Mouse (Mus musculus) urinary bladder, postnatal 14 days (tissue): ENCODE measurements around the gene Ap2s1.
"Not testable (repeated sequence)": the region's sequence is repeated elsewhere in the genome, so short reads cannot be mapped to it uniquely, and the experiment has no call there.

Experiments
- DNase-seq: peaks from one replicate; pipeline ENCODE4 v3.0.0; 2021; ENCODE audit warnings: low spot score

Gene Ap2s1

DNA sequence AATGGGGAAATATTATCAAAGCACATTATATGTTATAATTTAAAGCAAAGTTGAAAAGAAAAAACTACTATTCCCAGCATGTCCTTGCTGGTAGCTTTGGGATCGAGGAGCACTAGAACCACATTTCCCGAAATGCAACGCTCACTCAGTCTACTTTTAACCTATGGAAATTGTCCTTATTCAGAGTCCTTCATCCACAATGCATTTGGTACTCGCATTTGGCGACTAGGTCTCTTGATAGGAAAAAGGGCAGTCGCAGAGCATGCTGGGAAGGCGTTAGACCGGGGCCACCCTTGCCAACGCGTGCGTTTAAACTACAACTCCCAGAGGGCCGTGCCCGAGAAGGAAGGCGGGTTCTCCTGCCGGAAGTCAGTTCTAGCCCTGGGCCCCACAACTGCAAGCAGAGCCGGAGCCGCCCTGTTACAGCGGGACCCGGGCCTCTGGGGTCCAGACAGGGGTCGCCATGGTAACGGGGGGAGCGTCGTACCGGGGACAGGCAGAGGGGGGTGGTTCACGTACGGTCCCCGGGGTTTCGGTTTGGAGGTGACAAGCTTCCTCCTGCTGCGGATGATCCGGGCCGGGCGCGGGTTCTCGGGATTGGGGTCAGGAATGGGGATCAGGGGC lies at the start of gene Ap2s1:
TSS of gene Ap2s1 (plus strand) at position 338 of the 624 bp plus-strand sequence.
- peak; percentile 97 for DNase-seq

GRCm38 (mm10) chr7:16689196-16689595 lies 49.0 kb upstream of the Ap2s1 start:
- no peak for DNase-seq

- peak; percentile 26 for DNase-seq
Observed at GRCm38 (mm10) chr7:16695025-16695424, 43.2 kb upstream of the Ap2s1 start.

DNA sequence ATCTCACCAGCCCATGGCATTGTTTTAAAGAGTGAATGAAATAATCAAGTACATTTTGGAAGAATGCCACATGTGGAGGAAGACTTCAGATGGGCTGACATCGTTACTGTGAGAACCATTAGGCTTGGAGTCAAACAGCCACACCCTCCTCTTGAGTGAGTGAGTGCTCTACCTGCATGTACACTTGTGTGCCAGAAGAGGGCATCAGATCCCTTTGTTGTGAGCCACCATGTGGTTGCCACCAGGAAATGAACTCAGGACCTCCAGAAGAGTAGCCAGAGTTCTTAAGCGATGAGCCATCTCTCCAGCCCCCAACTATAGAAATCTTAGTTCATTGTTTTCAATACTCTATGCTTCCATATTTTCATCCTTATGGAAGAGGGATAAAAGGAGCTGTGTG lies 39.2 kb upstream of the Ap2s1 start:
- no peak for DNase-seq

DNA sequence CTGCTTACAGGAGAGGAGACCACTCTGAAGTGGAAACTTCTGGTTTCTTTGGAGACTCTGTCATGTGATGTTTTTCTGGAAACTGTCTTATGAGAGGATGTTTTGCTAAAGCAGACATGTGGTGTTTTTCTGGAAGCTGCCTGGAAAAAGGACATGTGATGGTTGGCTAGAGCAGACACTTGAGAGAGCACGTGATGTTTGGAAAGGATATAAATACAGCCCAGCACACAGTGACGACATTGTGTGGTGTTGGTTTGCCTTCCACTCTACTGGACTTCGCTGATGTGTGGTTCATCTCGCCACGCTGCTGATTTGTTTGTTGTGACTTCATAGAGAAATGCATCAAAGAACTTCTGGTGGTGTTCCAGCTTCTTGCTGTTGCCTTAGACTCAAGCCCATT lies 37.6 kb upstream of the Ap2s1 start:
- no peak for DNase-seq

GRCm38 (mm10) chr7:16706385-16706784 lies 31.8 kb upstream of the Ap2s1 start:
- DNase-seq: no peak

GRCm38 (mm10) chr7:16708244-16708643 lies 30.0 kb upstream of the Ap2s1 start:
- no peak for DNase-seq

- DNase-seq: no peak
Observed at GRCm38 (mm10) chr7:16710604-16711003, 27.6 kb upstream of the Ap2s1 start.

- DNase-seq: no peak
Observed at GRCm38 (mm10) chr7:16712633-16713415, 25.4 kb upstream of the Ap2s1 start.

- DNase-seq: not testable (repeated sequence)
Observed at GRCm38 (mm10) chr7:16716456-16717152, 21.6 kb upstream of the Ap2s1 start.

DNA sequence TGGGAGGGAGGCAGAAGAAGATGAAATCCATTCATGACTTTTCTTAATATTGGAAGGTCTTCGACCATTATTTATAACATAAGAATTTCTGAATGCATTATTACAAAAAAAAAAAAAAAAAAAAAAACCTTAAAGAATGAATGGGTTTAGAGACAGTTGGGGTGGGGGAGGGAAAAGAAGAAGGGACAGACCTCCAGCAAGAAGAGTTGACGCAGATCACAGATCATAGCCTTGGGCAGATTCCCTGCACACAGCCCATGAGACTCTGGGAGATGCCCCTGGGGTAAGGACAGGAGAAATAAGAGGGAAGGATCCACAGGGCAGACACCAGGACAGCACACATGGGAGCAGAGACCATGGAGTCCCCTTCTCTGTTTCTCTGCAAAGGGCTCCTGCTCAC lies 16.6 kb upstream of the Ap2s1 start, which contains the start of gene Ceacam9:
TSS of gene Ceacam9 (plus strand) at position 301 of the 400 bp plus-strand sequence.
- no peak for DNase-seq

- DNase-seq: not testable (repeated sequence)
Observed at GRCm38 (mm10) chr7:16722490-16722889, 15.7 kb upstream of the Ap2s1 start.

- peak; percentile 73 for DNase-seq
Observed at GRCm38 (mm10) chr7:16728596-16729348, 9.4 kb upstream of the Ap2s1 start.

DNA sequence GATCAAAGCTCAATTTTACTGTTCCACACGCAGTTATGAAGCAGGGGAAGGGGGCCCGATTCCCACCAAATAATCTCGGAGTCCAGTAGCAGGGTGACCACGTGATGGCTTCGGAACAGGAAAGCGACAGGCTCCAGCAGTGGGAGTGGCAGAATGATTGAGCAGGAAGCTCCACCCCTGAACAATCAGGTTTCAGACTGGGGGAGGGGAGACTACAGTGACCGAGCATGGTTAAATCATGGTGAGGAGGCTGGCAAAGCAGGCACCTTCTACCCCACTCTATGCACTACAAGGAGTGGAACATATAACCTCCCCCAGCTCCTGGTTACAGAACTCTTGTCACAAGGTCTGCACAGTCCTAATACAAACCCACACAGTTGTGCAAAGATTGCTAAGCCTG lies 8.6 kb upstream of the Ap2s1 start:
- peak; percentile 31 for DNase-seq

- DNase-seq: no peak
Observed at GRCm38 (mm10) chr7:16730791-16731190, 7.4 kb upstream of the Ap2s1 start.

DNA sequence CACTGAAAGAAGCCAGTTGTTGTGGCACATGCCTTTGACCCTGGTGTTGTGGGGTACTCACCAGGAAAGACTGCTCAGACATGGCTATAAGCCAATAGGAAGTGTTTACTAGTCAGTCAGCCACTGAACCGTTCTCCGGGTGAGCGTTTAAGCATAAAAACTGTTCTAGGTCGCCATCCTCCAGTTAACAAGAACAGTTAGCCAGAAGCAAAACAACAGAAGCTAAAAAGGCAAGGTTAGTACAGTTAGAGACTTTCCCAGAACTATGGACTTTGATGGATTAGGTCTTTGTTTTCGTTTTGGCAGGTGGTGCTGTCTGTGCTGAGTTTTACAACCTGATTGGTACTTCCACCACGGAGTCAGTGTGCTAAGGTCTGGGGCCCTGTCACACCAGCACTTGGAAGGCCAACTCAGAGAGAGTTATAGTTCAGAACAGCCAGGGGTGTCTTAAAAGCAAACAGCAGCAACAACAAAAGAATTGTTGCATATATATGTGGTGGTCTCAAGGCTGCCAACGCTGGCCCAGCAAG lies 6.3 kb upstream of the Ap2s1 start:
- no peak for DNase-seq

DNA sequence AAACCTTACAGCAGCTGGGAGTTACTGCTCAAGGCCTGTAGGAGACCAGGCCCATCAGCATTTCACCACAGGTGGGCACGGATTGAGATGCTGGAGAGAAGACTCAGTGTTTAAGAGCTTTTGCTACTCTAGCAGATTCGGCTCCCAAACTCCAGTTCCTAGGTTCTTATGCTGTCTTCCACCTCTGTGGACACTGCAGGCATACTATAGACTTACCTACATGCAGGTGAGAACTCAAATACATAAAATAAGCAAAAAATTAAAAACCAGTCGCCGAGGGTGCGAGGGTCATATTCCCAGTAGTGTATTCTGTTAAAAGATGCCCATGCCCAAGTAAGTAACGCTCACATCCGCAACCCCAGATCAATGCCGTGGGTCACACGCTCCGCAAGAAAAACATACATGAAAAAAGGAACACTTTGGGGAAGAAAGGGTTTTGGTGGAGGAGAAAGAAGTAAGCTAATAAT lies 571 bp upstream of the Ap2s1 start:
- no peak for DNase-seq

DNA sequence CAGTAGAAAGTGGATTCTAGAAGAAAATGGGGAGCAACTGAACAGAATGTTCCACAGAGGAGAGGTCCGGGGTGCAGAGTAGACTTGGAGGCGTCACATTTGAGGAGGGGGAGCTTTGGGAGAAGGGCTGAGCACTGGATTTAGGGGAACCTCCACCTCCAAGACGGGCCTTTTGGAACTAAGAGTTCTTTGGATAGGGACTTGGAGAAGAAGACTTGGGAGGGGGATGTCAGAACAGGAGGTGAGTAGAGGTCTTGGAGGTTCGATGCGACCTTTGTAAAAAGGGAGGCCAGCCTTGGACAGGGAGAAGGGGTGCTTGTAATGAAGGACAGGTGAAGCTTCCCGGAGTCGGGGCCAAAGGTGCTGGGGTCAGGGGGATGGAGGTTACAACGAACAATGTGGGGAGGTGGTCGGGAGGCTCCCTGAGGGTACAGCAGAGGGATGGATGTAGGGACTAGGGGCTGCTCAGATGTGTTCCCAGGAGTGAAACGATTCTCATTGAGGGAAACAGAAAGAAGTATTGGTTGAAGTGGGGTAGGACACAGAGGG lies 920 bp downstream of the Ap2s1 start:
- no peak for DNase-seq

- no peak for DNase-seq
Observed at GRCm38 (mm10) chr7:16745373-16745772, 7.2 kb downstream of the Ap2s1 start.

- peak; percentile 61 for DNase-seq
Observed at GRCm38 (mm10) chr7:16746093-16746492, 7.9 kb downstream of the Ap2s1 start.

DNA sequence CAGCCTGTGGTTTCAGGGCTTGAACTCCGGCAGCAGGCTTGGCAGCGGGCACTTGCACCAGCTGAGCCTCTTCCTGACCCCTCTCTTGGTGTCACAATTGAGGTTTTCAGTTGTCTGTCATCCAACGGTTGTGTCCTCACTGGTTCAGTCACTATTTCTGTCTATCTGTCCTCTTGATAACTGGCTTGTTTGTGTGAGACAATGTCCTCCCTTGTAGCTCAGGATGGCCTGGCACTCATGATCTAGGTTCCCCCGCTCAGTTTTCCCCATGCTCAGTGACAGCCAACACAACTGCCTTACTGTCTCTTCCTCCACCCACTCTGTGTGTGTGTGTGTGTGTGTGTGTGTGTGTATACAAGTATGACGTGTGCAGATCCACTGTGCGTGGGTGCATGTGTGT lies 9.4 kb downstream of the Ap2s1 start:
- DNase-seq: no peak
